Mouse (Mus musculus): Measurements from ENCODE around the gene Akip1.

GRCm38 (mm10) chr7:109659278-109659677 is 44.2 kb upstream of the Akip1 start:
- TF ChIP-seq CTCF (IDR thresholded peaks at IDR 0.05; ENCODE audit: low read depth, low read length) (no peak), POLR2A (IDR thresholded peaks at IDR 0.05; ENCODE audit: borderline replicate concordance, low read depth, low read length) (no peak)

All from bone marrow macrophage, adult 2 months (primary cell).